Mouse (Mus musculus) urinary bladder, postnatal 25 days (tissue): ENCODE measurements at regions not wholly inside any gene's neighbourhood (a gene's known extent, or its start where the extent isn't known, plus 50 kb on each side); places are given as distances from the start of the nearest gene placed in this dataset.
"Not testable (repeated sequence)": the region's sequence is repeated elsewhere in the genome, so short reads cannot be mapped to it uniquely, and the experiment has no call there.

ENCODE experiments used
- DNase-seq: peaks from one replicate; pipeline ENCODE4 v3.0.0; 2022; ENCODE audit warnings: low spot score

- DNase-seq = no peak
These were observed 175.2 kb upstream of the Meox2 start for GRCm38 (mm10) chr12:36933118-36933610.

- no peak for DNase-seq
These were observed 164.4 kb upstream of the Meox2 start for GRCm38 (mm10) chr12:36943903-36944302.

DNA sequence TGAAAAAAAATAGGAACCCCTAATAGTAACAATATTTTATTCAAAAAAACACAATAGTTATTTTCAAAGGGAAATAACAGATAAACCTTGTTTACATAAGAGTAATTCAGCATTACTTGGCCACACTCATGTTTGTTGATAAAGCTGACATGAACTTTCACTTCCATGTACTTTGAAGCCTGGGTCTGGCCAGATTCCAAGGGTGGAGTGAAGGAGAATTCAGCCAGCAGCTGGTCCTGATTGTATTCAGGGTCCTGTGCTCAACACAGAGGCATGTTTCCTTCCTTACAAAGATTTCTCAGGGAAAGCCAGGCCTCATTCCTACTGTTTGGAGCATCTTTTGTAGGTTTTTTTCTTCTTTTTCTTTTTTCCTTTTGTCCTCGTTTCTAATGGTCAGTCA is 162.4 kb upstream of the Meox2 start:
- peak; percentile 10 for DNase-seq

- no peak for DNase-seq
These were observed 160.4 kb upstream of the Meox2 start for GRCm38 (mm10) chr12:36947902-36948301.

DNA sequence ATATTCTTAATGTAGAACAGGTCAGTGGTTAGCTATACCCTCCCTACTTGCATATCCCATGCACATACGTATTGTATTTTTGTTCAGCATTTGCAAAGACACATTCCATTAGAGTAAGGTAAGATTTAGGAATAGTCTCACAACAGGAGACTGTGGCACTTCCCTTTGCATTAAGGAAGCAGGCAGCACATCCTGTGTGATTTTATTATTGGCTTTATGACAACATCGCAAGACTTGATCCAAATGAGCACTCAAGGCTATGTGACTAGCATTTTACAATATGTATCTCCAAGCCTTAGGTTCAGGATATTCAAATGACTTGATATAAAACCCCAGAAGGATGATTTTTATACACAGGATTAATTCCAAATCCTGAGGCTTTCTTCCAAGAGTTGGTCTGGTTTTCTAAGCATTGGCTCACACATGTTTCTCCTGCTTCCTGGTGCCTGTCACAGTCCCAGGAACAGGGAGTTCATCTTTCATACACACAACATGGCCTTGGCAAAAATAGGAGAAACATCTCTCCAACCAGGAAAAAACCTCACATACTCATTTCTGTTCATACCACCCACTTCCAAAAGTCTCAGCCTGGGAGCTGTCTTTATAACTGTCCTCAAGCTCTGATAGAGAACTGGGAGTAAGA is 159.1 kb upstream of the Meox2 start:
- DNase-seq = no peak

GRCm38 (mm10) chr12:36974432-36975094 is 133.8 kb upstream of the Meox2 start:
- DNase-seq = no peak

- DNase-seq = no peak
These were observed 131.2 kb upstream of the Meox2 start for GRCm38 (mm10) chr12:36977141-36977540.

GRCm38 (mm10) chr12:36991135-36991534 is 117.2 kb upstream of the Meox2 start:
- no peak for DNase-seq

DNA sequence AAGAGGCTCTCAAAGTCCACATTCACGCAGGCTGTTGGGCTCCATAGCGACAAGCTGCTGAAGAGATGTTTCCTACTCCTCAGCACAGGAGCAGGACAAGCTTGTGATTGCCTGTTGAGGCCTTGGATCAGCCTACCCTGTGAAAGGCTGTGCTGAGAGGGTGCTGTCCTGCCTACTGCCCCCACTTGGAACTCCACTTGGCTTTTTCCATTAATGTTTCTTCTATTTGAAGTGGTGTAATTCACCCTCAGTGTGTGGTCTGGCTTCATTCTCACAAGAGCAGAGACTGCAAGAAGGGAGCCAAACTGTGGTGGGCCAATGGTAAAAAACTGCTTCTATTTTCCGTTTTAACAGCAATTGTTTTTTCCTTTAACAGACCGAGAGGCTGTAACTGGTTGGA is 116.4 kb upstream of the Meox2 start:
- DNase-seq = no peak

DNA sequence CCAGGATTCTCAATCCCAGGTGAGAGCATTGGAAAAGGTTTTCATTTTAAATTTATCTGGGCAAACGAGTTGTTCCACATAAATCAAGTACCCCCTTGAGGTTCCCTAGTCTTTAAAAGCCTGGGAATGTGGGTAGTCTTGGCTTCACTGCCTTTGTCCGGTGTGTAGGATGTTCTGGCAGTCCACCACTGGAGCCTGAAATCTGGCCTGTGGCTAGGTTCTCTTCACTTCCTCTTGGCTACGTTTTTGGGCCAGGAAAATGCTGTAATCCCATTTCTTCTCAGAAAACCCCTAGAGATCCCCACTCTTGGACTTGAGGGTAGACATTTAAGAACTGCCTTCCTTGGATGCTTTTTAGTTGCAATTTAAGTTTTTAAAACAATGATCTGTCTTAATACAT is 106.9 kb upstream of the Meox2 start:
- DNase-seq = no peak

GRCm38 (mm10) chr12:37005262-37005661 is 103.1 kb upstream of the Meox2 start:
- no peak for DNase-seq

DNA sequence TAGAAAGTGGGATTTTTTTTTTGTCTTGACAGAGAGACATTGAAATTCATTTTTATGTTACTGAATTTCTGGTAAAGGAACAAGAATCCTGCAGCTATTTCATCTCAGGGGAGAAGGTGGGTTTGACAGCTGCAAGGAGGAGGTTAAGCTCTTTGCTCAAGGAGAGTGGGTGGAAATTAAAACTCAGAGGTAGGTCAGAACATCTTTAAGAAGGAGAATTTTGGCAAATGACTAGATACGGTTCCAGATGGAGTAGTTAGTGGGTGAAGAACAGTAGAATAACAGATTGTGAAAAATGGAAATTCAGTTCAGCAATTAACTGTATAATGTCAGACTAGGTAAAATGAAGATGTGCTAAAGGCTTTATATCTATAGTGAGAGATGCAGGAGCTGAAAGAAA is 98.0 kb upstream of the Meox2 start:
- DNase-seq = no peak

- DNase-seq = no peak
These were observed 93.9 kb upstream of the Meox2 start for GRCm38 (mm10) chr12:37014401-37014800.

DNA sequence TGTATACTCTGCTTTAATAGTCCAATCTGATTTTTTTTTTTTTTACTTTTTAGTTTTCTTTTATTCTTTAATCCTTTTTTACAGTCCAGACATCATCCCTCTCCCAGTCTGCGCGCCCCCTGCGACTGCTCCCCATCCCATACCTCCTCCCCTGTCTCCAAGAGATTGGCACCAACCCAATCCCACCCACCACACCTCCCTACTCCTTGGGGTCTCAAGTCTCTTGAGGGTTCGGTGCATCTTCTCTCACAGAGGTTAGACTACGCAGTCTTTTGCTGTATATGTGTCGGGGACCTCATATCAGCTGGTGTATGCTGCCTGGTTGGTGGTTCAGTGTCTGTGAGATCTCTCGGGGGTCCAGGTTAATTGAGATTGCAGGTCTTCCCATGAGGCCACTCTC is 93.4 kb upstream of the Meox2 start:
- not testable (repeated sequence) for DNase-seq

DNA sequence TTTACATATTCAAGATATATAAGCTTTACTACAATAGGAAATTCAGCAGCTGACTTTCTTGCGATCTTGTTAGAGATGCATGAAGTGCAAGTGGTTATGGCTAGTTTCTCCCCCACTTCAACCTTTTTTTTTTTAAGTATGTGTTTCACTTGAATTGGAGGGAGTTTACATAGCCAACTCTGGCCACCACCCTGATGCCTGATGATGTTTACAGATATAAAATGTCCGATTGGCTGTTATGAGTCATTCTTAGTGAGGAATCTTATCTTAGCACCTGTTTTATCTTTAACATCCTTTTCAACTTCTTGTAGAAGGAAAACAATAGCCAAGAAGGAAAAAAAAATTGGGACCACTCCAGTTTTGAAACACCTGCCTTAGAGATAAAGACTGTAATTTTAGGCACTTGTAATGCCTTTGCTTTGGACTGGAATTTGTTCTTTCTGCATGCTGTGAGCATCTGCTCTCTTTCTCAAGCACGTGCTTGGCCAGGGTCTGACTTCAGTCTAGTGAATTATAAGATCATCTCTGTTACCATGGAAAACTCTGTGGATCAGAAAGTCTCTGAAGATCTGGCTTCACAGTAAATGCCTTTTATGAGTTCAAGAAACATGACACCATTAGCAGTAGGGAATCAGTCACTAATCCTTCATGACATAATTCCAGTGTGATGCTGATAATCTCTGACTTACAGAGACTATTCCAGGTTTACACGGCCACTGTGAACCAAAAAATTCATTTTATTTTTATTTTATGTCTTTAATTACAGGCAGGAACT is 92.7 kb upstream of the Meox2 start:
- DNase-seq = no peak

- DNase-seq = no peak
These were observed 61.1 kb upstream of the Meox2 start for GRCm38 (mm10) chr12:37047191-37047590.

- DNase-seq = no peak
These were observed 57.7 kb upstream of the Meox2 start for GRCm38 (mm10) chr12:37050596-37050995.

GRCm38 (mm10) chr12:37057411-37057810 is 50.9 kb upstream of the Meox2 start:
- no peak for DNase-seq
